Mouse (Mus musculus): Measurements from ENCODE around the gene Olfr764-ps1.
"Not testable (repeated sequence)": the region's sequence is repeated elsewhere in the genome, so short reads cannot be mapped to it uniquely, and the experiment has no call there.

The Olfr764-ps1 gene

GRCm38 (mm10) chr10:129039796-129040195 lies at the start of gene Olfr764-ps1:
Gene Olfr764-ps1 (minus strand): TSS chr10:129039896.
- DNase-seq = no peak

GRCm38 (mm10) chr10:129082810-129083209 lies 43.1 kb upstream of the Olfr764-ps1 start, which contains the start of gene Olfr767:
Gene Olfr767 (minus strand): TSS chr10:129082910.
- not testable (repeated sequence) for DNase-seq

GRCm38 (mm10) chr10:129068877-129069276 lies 29.2 kb upstream of the Olfr764-ps1 start, which contains the start of gene Olfr766-ps1:
Gene Olfr766-ps1 (minus strand): TSS chr10:129068977.
- DNase-seq = no peak

GRCm38 (mm10) chr10:129049898-129050297 lies 10.2 kb upstream of the Olfr764-ps1 start, which contains the start of gene Olfr765:
Gene Olfr765 (minus strand): TSS chr10:129049998.
- DNase-seq = not testable (repeated sequence)

GRCm38 (mm10) chr10:129028343-129028742 lies 11.4 kb downstream of the Olfr764-ps1 start:
- DNase-seq = no peak

GRCm38 (mm10) chr10:129026018-129026662 lies 13.6 kb downstream of the Olfr764-ps1 start:
- peak; percentile 77 to 84 for DNase-seq

- DNase-seq = no peak
Measured at GRCm38 (mm10) chr10:129023319-129023718, 16.4 kb downstream of the Olfr764-ps1 start.

- no peak for DNase-seq
Measured at GRCm38 (mm10) chr10:129014477-129014876, 25.2 kb downstream of the Olfr764-ps1 start.

GRCm38 (mm10) chr10:129011511-129011910 lies 28.2 kb downstream of the Olfr764-ps1 start:
- DNase-seq = not testable (repeated sequence)

GRCm38 (mm10) chr10:129010288-129010841 lies 29.3 kb downstream of the Olfr764-ps1 start, which contains the start of gene Olfr763:
Gene Olfr763 (plus strand): TSS chr10:129010791.
- no peak for DNase-seq

- no peak for DNase-seq
Measured at GRCm38 (mm10) chr10:129004032-129004920, 35.4 kb downstream of the Olfr764-ps1 start.

- no peak for DNase-seq
Measured at GRCm38 (mm10) chr10:128996523-128997040, 43.1 kb downstream of the Olfr764-ps1 start.

GRCm38 (mm10) chr10:128995796-128996195 lies 43.9 kb downstream of the Olfr764-ps1 start:
- DNase-seq = no peak

GRCm38 (mm10) chr10:128990994-128991393 lies 48.7 kb downstream of the Olfr764-ps1 start:
- DNase-seq = no peak

- DNase-seq = not testable (repeated sequence)
Measured at GRCm38 (mm10) chr10:128990129-128990850, 49.4 kb downstream of the Olfr764-ps1 start.

- DNase-seq = not testable (repeated sequence)
Measured at GRCm38 (mm10) chr10:128989131-128989530, 50.6 kb downstream of the Olfr764-ps1 start, which contains the start of gene Olfr9. Gene Olfr9 (plus strand): TSS chr10:128989431.

Data from cerebellum, postnatal 10 days (tissue).